Mouse (Mus musculus): ENCODE results near the gene Rbm7. TPM values are rescaled to one million over a fixed set of nuclear protein-coding genes. Genes with fewer than 3 reads are reported as not detected.
A peak's percentile ranks its signal among the peaks of the same experiment; 100 is the strongest.

The Rbm7 gene
- total RNA-seq (2012; rRNA removed) (47.3 and 51.3 TPM in 2 replicates), polyA plus RNA-seq (2012; ENCODE audit: insufficient read depth in 1 of 2, insufficient read length in 2 of 2, low read depth in 1 of 2, low replicate concordance in 2 of 2, missing spikeins in 1 of 2) (10 to 100 TPM in 1 of 2 experiments, not detected in 1; 48.4 TPM)

- peak; percentile 86 for TF ChIP-seq NELFE (IDR thresholded peaks at IDR 0.05; ENCODE audit: low read depth, low read length)
- TF ChIP-seq ELF1 (IDR thresholded peaks at IDR 0.05; ENCODE audit: low read depth, low read length) = peak; percentile 74; the same call in 1 of the 2 replicates
- 0 out of 2 replicates have a peak, but pooled peaks have one; percentile 36 for TF ChIP-seq MYB (IDR thresholded peaks at IDR 0.05; ENCODE audit: low read depth, low read length)
- TF ChIP-seq E2F4 (IDR thresholded peaks at IDR 0.05; ENCODE audit: borderline replicate concordance, low read depth, low read length) = no peak
- TF ChIP-seq TBP (IDR thresholded peaks at IDR 0.05; ENCODE audit: low read depth, low read length) = peak; percentile 45; the same call in 1 of the 2 replicates
- peak; percentile 92 for TF ChIP-seq NRF1 (IDR thresholded peaks at IDR 0.05; ENCODE audit: insufficient read depth, low read depth, low read length, poor library complexity, severe bottlenecking)
- TF ChIP-seq RAD21 (IDR thresholded peaks at IDR 0.05; ENCODE audit: low read depth, low read length) = no peak
- TF ChIP-seq HCFC1 (IDR thresholded peaks at IDR 0.05; ENCODE audit: low read depth, low read length) = peak; percentile 87
- peak; percentile 65; the same call in 1 of the 2 replicates for TF ChIP-seq KAT2A (conservative IDR thresholded peaks at IDR 0.05; ENCODE audit: low read depth, low read length)
- TF ChIP-seq POLR2A (IDR thresholded peaks at IDR 0.05; ENCODE audit: control insufficient read depth in 1 of 2, insufficient read depth in 1 of 2, low read depth in 1 of 2, low read length in 2 of 2, poor library complexity in 1 of 2) = peak; percentile 73 to 85
- TF ChIP-seq EP300 (IDR thresholded peaks at IDR 0.05; ENCODE audit: low read depth in 1 of 2, low read length in 2 of 2) = no peak; a peak in 1 of 4 replicates
- TF ChIP-seq GABPA (IDR thresholded peaks at IDR 0.05; ENCODE audit: low read depth, low read length) = no peak
- TF ChIP-seq CHD1 (IDR thresholded peaks at IDR 0.05; ENCODE audit: low read depth, low read length) = no peak
- peak; percentile 46; the same call in 1 of the 2 replicates for TF ChIP-seq MYC (IDR thresholded peaks at IDR 0.05; ENCODE audit: low read depth, low read length)
- TF ChIP-seq BHLHE40 (IDR thresholded peaks at IDR 0.05; ENCODE audit: borderline replicate concordance, low read depth, low read length) = no peak
- peak; percentile 71 for TF ChIP-seq ZMIZ1 (IDR thresholded peaks at IDR 0.05; ENCODE audit: low read depth, low read length)
- no peak for TF ChIP-seq JUND (IDR thresholded peaks at IDR 0.05; ENCODE audit: low read depth, low read length)
- TF ChIP-seq TCF12 (IDR thresholded peaks at IDR 0.05; ENCODE audit: low read depth, low read length) = no peak; the same call in 1 of the 2 replicates
- TF ChIP-seq SIN3A (IDR thresholded peaks at IDR 0.05; ENCODE audit: low read length) = peak; percentile 45; the same call in 1 of the 2 replicates
- no peak for TF ChIP-seq ZKSCAN1 (IDR thresholded peaks at IDR 0.05; ENCODE audit: low read depth, low read length)
- TF ChIP-seq POLR2AphosphoS2 (IDR thresholded peaks at IDR 0.05; ENCODE audit: low read length) = peak; percentile 42
- peak; percentile 50; the same call in 1 of the 2 replicates for TF ChIP-seq MAZ (IDR thresholded peaks at IDR 0.05; ENCODE audit: low read depth, low read length)
- H3K9me3 ChIP-seq (replicated peaks; ENCODE audit: insufficient read depth, low read length) = no peaks in the 10 kb centered on the region
- H3K27me3 ChIP-seq (ENCODE audit: control insufficient read depth in 1 of 2, insufficient read depth in 2 of 2, low read length in 2 of 2) = no peaks in the 10 kb centered on the region
- DNase-seq (ENCODE audit: low read depth, low spot score) = peak; percentile 96
- H3K9ac ChIP-seq (ENCODE audit: control insufficient read depth, low read depth, low read length, poor library complexity, severe bottlenecking) = peak within 1 kb of the TSS; percentile 91
- H3K27ac ChIP-seq (ENCODE audit: control insufficient read depth, low read depth, low read length) = peak within 1 kb of the TSS; percentile 55
- H3K4me3 ChIP-seq (ENCODE audit: control insufficient read depth in 1 of 2, insufficient read depth in 1 of 2, low read depth in 2 of 2, low read length in 2 of 2) = peak within 1 kb of the TSS; percentile 92 to 97
- H3K79me2 ChIP-seq (ENCODE audit: control insufficient read depth, insufficient read depth, low read length, poor library complexity) = peaks cover 14% of the 10 kb centered on the region
- H3K36me3 ChIP-seq (ENCODE audit: control insufficient read depth in 1 of 2, insufficient read depth in 2 of 2, low read length in 2 of 2) = peaks cover 14 to 27% of the 10 kb centered on the region in 2 experiments
- H3K4me1 ChIP-seq (ENCODE audit: control insufficient read depth in 1 of 2, insufficient read depth in 2 of 2, low read length in 2 of 2) = peaks cover 4 to 12% of the 10 kb centered on the region in 2 experiments
Measured at GRCm38 (mm10) chr9:48494817-48495547, at the start of gene Rbm7, which contains the start of gene Gm5617. Rbm7 (minus strand) TSS chr9:48495299. Gm5617 (plus strand) TSS chr9:48495442.
